Mouse (Mus musculus): Measurements from ENCODE around the gene Mus81.

The Mus81 gene

DNA sequence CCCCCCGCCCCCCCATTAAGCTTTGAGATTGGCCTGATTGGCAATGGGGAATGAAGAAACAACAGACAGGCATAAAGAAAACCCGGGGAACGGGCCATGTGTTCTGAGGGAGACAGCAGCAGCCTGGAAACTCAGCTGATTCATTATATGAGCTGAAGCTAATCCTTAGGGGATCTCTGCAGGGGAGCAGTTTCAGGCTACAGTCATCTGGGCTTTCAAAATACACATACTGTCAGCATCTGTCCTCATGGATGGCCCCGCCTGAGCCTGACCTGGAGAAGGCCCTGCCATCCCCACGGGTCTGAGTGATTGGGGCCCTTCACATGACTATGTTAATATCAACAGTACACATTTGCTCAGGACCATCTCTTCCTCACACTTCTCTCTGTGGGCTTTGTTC, 16.4 kb downstream of the Mus81 start:
- no peak for DNase-seq (ENCODE audit: low spot score)

- no peak for DNase-seq (ENCODE audit: low spot score)
Observed at GRCm38 (mm10) chr19:5468374-5468773, 19.8 kb downstream of the Mus81 start, which contains the start of gene Ctsw. Ctsw (minus strand) TSS chr19:5468507.

- no peak for DNase-seq (ENCODE audit: low spot score)
Observed at GRCm38 (mm10) chr19:5466916-5467500, 21.2 kb downstream of the Mus81 start.

- no peak for DNase-seq (ENCODE audit: low spot score)
Observed at GRCm38 (mm10) chr19:5465037-5465436, 23.2 kb downstream of the Mus81 start.

DNA sequence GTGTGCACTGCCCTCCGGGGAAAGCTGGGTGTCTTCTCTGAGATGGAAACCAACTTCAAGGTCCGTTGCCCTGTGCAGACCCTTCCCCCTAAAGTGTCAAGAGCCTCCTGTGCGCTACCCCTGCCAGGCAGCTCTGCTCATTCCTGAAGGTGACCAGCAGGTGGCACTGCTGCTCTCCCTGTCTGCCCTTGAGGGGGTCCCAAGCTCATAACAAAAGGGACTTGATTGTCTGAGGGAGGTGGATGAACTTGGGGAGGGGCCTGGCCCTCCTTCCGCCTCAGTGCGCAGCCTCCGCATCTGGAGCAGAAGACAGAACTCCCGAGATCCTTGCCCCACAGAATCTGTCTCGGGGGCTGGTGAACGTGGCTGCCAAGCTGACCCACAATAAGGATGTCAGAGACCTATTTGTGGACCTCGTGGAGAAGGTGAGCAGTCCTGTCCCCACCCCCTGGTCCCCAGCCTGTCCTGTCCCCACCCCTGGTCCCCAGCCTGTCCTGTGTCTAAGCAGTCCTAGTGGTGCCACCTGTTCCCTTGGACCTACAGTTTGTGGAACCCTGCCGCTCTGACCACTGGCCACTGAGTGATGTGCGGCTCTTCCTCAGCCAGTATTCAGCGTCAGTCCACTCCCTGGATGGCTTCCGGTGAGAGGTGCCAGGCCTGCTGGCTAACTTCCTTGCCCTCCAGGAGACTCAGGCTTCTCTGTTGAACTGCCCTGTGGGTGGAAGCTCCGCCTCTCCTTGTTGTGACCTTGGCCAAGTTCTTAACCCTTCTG, 24.2 kb downstream of the Mus81 start:
- DNase-seq (ENCODE audit: low spot score): no peak

- DNase-seq (ENCODE audit: low spot score): no peak
Observed at GRCm38 (mm10) chr19:5463212-5463611, 25.0 kb downstream of the Mus81 start.

- DNase-seq (ENCODE audit: low spot score): no peak
Observed at GRCm38 (mm10) chr19:5461411-5461810, 26.8 kb downstream of the Mus81 start.

DNA sequence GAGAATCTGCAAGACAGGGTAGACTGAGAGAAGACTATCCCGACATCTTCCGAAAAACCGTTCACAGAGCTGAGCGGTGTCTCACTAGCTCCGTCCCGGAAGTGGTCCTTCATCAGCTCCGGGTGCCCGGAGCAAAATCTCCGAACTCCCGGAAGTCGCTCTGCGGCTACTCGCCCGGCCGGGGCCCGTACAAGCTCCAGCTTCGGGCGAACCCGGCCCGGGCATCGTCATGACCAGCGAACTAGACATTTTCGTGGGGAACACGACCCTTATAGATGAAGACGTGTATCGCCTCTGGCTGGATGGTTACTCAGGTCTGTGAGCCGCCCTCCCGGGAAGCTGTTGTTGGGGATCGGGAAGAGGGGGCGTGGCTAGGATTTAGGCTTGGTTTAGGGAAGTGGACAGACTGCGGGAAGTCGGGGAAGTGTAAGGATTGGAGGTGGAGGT, 27.7 kb downstream of the Mus81 start, which contains the start of gene Fibp:
Fibp (plus strand) TSS at position 151 of the 447 bp plus-strand sequence.
- DNase-seq (ENCODE audit: low spot score): peak; percentile 80

DNA sequence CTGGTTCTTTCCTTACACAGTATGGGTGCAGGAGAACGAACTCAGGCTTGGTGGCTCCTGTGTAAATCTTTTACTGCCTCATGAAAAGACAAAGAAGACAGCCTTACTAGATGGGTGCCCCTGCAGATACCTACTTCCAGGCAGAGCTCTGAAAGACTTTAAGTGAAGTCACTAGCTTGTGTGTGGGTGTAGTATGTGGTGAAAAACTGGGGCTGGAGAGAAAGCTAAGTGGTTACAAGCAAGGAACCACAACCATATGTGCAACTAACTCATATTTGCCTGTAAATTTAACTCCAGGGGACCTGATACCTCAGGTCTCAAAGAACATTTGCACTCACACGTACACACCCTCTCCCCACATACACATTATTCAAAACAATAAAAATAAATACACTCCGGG, 28.3 kb downstream of the Mus81 start:
- DNase-seq (ENCODE audit: low spot score): no peak

DNA sequence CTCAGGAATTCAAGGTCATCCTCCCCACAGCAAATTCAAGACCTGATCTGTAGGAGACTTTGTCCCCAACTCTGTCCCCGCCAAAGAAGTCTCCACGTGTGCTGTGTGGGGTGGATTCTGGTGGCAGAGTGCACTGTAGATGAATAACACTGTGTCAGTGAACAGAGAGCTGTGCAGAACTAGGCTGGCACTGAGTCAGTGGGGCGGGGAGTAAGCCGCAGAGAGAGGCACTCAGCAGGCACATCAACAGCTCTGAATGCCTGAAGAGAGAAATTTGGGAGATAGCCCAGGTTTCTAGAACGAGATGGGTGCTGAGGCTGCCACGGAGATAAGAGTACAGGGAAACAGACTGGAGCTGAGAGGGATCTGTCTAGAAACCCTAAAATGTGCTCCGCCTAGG, 29.2 kb downstream of the Mus81 start:
- DNase-seq (ENCODE audit: low spot score): no peak

DNA sequence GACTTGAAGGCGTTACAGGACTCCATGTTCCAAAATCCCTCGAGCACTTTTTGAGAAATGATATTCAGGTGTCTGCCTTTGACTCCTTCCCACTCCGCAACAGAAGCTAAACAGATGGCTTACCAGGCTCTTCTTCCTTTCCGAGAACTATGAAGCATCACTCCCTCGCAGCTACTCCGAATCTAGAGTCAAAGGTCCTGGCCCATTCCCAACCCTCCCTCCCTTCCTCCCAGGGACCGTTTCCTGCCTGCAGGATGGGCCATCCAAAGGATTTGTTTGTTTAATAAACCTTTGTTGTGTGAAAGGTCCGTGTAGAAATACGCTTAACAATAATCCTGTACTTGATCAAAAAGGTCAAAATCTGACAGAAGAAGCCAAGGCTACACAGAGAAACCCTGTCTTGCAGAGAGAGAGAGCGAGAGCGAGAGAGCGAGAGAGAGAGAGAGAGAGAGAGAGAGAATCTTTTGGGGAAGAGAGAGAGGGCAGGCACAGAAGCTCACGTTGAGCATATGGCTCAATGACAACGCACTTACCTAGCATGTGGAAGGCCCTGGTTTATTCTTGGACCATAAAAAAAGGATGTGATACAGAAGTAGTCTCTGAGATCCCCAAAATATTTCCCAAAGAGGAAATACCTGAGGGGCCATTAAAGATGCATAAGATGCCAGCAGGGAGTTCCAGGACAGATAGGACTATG, 30.3 kb downstream of the Mus81 start, which contains the start of gene Ccdc85b:
Ccdc85b (minus strand) TSS at position 149 of the 697 bp plus-strand sequence.
- no peak for DNase-seq (ENCODE audit: low spot score)

DNA sequence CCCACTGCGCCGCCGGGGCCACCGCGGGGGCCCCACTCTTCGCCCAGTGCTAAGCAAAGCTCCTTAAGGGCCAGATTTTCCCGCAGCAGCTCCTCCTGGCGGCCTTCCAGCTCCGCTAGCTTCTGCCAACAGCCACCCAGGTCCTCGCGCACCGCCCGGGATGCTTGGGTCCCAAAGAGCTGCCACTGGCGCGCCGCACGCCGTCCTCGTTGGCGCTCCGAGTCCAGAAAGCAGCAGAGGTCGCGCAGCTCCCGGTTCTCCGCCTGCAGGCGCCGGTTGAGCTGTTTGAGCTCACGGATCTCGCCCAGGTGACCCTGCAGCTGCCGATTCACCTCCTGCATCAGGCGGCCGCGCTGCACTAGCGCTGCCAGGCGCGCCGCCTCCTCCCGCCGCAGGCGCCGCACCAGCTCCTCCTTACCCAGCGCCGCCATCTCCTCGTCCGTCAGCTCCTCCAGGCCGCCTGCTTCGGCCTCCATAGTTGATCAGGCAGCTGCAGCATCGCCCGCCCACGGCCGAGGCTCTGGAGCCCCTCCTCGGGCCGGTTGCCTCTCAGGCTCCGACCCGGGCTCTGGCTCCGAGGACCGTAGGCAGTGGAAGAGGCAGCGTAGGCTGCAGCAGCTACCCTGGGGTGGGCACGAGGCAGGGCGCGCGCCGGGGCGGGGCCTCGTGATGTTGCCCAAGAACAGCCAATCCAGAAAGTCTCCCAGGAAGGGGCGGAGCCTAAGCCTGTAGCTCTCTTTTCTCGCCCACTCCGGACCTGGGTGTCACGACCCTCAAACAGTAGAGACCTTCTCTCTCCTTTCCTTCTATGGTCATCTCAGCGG, 31.1 kb downstream of the Mus81 start:
- DNase-seq (ENCODE audit: low spot score): peak; percentile 89

- DNase-seq (ENCODE audit: low spot score): no peak
Observed at GRCm38 (mm10) chr19:5456241-5456921, 31.8 kb downstream of the Mus81 start.

DNA sequence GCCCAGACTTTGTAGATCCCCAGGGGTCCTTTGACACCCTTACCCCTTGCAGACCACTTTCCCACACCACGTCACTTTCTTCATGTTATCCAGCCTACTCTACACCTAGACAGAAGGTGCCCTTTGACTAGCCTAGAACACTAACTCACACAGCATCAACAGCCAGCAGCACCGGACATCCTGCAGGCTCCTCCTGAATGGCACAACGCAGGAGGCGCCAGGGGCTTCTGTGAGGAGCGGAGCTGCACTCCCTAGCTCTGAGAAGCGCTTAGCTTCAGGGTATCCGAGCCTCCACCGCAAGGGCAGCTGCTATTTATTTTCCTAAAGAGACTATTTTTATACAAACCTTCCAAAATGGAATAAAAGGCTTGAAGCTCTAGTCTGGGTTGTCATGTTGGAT, 32.6 kb downstream of the Mus81 start:
- DNase-seq (ENCODE audit: low spot score): no peak

GRCm38 (mm10) chr19:5455037-5455436, 33.2 kb downstream of the Mus81 start:
- no peak for DNase-seq (ENCODE audit: low spot score)

GRCm38 (mm10) chr19:5451766-5452165, 36.4 kb downstream of the Mus81 start:
- DNase-seq (ENCODE audit: low spot score): no peak

DNA sequence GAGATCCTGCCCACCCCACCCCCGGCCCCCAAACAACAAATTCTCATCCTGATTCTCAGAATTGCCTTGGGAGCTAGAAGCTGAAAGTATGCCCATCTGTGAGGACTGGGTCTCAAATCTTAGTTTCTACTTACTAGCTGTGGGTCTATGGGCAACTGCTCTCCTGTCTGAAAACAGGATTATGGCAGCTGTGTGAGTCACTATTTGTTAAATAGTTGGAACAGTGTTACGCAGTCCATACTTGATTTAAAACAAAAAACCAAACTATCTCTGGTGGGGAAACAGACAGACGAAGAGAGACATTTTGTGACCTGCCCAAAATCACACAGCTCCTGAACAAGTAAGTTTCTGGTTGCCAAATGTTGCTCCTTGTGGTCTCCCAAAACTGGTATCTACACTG, 38.5 kb downstream of the Mus81 start:
- DNase-seq (ENCODE audit: low spot score): no peak

GRCm38 (mm10) chr19:5448354-5449150, 39.6 kb downstream of the Mus81 start:
- no peak for DNase-seq (ENCODE audit: low spot score)

GRCm38 (mm10) chr19:5447515-5448353, 40.5 kb downstream of the Mus81 start, which contains the start of gene Fosl1:
Fosl1 (plus strand) TSS chr19:5447547.
- no peak for DNase-seq (ENCODE audit: low spot score)

DNA sequence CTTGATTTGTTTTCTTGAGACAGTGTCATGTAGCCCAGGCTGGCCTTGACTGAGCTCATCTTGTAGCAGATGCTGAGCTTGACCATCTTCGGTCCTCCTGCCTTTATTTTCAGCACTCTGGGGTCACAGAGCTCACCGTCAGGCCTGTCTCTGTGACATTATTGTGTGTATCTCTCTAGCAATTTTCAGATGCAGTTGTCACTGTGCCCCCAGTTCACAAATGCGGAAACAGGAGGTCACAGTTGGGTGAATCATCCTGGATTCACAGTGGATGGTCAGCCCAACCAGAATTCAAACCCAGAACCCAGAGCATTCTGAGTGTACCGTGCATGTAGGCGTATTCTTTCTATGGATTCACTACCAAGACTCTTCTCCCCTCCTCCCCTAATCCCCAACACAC, 42.5 kb downstream of the Mus81 start:
- DNase-seq (ENCODE audit: low spot score): no peak
